Mouse (Mus musculus): Measurements from ENCODE around the gene Pik3r5.
A peak's percentile ranks its signal among the peaks of the same experiment; 100 is the strongest.

Pik3r5 gene

DNA sequence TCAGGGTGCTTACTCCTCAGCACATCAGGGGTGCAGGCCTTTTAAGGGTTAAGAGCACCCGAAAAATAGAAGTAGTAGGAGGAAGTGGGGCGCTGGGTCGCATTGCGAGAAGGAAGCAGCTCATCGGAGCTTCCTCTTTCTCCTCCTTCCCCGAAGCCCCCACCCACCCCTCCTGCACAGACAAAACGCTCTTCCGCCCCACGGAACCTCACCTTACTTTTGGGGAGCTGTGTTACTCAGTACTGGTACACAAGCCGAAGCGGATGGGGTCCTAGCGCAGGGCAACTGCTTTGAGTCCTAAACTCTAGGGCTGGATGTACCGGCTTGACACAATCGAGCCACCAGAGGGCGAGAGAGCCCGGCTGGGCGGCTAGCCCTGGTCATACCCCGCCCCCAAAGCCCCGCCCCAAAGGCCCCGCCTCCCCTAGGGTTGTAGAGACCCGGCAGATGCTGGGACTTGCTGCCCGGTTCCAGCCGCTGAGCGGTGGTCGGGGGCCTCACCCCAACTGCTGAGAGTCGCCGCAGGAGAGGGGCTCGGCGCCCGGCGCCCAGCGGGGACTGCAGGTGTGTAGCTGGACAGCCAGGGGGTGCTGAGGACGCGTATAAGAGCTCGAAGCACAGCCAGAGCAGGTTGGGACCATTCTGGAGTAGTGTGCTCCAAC, at the start of gene Pik3r5:
Gene Pik3r5 (plus strand): TSS at position 423 of the 662 bp plus-strand sequence.
- DNase-seq, result peak; percentile 88

DNA sequence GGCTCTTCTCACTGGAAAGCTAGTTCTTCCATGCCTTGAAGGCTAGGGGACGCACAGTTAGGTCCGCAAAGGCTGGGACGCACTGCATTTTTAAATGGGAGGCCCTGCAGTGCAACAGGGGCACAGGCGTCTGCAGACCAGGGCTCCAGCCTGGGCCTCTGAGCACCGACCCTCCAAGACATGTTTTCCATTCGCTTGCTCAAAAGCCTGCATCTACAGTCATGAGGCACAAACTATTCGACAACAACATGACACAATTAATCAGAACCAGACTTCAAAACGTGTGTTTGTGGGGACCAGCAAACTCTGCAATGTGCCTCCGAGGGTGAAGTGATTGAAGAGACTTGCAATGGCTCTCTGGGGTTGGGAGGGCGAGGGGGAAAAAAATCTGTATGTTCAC, 48.4 kb upstream of the Pik3r5 start:
- DNase-seq, result no peak

DNA sequence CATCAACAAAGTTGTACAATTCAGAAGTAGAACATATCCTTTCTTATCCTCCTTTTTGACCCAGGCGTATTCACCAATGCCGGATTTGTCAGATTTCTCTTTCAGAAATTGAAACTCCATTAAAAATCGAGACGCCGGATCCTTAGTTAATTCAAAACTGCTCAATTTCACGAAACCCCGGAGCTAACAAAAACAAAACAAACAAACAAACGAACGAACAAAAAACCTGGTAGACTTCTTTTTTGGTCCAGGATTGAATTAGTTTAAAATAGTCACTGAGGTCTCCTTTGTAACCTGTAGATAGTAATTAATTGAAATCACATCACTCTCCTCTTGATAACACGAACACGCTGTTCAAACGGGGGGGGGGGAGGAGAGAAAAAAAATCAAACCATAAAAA, 47.8 kb upstream of the Pik3r5 start:
- no peak for DNase-seq

DNA sequence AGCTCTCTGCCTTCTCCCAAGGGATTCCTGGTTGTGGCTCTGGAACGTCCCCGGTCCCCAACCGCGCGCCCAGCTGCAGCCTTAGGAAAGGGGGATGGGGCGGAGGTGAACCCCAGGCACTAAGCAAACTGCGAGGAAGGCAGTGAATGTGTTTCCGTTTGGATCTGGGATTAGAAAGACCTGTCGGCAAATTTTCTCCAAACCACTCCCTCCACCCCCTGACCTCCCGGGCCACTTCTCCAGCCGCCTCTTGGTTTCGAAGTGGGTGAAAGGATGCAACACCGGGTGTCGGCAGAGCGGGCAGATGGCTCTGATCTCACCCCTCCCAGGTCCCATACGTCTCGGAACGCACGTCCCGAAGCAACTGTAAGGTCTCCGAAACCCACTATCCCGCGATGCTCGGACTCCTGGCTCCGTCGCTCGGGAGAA, 47.3 kb upstream of the Pik3r5 start:
- DNase-seq, result peak; percentile 18

DNA sequence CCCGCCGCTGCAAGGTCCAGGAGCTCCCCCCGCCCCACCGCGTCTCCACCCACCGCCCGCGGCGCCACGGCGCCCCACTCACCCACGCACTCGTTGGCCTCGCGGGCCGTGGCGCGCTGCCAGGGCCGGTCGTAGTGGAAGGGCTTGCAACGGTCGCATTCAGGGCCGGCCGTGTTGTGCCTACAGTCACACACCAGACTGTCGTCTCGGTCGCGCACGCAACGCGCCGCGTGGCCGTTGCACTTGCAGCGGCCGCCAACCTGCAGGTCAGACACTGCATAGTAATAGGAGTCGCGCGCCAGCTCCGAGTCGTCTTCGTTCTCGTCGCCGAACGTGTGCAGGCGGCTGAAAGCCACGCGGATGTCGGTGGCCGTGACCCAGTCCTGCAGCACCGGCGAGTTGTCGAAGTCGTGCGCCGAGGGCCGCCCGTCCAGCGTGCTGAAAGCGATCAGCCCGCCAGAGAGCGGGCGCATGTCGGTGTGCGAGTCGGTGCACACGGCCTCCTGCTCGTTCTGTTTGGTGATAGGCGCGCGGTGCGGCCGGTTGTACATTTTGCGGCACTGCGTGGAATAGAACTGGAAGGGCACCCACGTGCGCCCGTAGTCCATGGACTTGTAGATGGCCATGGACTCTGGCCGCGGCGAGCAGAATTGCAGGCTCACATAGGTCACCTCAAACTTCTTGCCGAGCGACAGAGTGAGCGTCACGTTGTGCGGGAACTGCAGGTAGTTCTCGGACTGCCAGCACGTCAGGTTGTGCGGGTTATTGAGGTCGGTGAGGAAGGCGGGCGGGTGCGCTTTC, 46.7 kb upstream of the Pik3r5 start:
- DNase-seq, result peak; percentile 55

DNA sequence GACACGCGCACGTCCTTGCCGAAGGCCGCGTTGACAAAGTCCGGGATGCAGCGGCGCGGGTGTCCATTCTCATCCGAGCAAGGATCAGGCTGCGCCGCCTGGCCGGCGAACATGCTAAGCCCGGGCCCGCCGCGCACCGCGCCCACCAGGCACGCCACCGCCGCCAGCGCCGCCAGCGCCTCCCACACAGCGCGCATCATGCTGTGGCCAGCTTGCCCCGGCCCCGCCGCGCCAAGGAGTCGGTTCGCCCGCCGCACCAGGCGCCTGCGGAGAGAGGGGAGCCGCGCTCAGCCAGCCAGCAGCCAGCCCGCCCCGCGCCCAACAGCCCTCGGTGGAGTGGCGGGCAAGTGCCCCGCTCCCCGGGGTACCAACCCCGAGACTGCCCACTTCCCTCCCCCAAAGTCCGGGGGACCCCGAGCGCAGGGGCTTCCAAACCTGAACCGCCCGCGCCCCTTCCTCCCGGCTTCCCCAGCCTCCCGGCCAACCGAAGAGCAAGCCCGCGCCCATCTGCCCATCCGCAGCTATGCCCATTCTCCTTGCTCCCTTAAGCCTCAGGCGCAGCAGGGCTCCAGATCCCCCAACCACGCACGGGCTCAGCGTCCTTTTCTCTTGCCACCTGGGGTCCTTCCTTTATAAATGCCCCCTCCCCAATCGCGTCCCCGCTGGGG, 45.9 kb upstream of the Pik3r5 start:
- DNase-seq, result peak; percentile 50

DNA sequence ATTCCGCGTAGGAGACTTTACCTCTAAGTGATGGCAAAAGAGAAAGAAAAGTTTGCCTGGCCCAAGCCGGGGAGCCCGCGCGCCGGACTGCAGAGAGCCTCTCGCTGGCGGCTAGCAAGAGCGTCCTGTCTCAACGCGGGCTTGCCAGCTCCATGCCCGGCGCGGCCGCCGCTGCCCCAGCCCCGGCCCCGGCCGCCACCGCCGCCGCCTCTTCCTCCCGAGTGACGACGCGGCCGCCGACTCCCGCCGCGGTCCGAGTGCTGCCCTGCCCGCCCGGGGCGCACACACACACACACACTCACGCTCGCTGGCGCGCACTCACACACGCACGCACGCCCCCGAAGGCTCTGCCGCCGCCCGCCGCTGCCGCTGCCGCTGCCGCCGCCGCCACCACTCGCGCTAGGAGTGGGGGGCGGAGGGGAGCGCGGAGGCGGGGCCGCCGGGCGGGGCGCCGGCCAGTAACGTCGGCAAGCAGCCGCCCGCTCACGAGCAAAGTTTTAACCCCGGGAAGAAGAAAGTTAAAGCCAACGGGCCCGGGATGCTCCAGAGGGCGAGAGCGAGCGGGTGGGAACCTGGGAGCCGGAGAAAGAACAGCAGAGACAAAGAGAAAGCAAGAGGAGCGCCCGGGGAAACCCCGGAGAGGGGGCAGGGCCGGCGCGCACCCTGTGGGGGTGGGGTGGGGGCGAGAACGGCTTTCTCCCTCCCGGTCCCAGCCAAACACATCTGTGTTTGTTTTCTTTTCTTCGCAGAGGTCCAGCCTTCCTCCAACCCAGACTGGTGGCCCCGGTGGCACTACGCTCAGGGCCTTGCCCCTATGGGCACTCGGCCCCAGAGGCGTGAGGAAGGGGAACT, 45.1 kb upstream of the Pik3r5 start:
- peak; percentile 79 for DNase-seq

DNA sequence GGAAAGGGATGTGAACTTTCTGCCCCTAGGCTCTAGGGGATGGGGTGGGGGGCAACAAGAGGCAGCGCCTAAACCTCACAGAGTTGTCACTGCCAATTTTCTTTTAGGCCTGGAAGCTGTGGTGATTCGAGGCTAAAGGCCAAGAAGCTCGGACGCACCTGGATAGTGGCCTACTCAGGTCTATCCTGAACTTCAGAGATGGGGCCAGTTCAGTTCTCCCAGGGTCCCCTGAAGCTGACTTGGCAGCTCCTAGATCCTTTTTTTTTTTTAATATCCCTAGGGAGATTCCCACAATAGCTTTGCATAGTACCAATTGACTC, 44.5 kb upstream of the Pik3r5 start:
- no peak for DNase-seq

DNA sequence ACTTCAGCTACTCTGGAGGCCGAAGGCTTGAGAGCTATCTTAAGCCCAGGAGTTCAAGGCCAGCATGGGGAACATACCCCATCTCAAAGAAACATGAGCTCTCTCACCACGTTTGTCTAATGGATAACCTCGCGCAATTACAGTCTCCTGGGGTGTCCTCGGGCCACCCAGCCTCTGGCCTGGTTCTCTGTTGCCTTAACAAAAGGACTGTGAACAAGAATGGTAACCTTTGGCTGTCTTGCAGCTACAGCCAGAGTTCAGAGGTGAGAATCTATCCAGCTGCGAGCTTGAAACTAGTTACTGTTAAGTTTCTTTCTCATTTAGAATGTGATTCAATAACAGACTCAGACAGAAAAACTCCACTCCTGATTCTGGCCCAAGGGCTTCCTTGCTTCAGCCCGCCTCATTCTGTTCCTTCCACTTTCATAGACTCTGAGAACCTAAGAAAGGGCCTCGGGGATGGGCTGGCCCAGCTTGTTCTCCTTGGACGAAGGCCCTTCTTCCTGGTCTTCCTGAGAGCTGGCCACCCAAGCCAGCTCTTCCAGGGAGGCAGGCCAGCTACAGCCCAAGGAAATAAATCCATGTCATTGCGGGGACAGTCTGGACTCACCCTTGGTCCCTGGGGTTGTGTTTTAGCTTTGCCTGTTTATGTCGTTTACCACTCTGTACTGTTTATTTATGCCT, 43.8 kb upstream of the Pik3r5 start:
- DNase-seq, result peak; percentile 11

DNA sequence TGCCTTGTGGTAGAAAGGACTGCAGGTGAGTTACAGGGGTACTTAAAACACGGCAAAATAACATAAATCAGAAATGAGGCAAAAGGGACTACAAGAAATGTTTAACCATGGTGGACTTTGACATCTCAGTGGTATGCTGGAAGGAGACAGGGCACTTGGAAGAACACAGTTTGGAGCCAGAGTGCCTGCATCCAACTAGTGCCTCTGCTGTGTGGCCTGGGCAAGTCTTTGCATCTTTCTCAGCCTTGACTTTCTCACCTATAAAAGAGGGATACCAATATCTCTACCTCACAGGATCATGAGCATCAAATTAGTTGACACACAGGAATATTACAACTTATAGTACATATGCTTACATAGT, 43.3 kb upstream of the Pik3r5 start:
- DNase-seq, result no peak

DNA sequence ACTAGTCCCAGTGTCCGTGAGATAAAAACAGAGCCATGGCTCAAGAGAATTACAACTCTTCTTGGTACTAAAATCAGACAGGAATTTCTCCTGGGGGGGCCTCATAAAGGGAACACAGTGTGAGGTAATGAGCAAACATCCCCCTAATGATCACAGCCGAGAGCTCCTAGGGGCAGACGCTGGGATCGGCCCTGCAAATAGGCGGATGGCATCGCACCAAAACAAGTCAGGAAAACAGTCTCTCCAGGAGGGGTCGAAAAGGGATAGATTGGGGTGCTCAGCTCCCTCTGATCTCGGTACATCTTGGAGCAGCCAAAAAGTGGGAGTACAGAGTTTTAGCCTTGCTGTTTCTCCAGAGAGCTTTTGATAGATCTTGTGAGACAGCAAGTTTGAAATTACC, 42.3 kb upstream of the Pik3r5 start:
- DNase-seq, result peak; percentile 29

DNA sequence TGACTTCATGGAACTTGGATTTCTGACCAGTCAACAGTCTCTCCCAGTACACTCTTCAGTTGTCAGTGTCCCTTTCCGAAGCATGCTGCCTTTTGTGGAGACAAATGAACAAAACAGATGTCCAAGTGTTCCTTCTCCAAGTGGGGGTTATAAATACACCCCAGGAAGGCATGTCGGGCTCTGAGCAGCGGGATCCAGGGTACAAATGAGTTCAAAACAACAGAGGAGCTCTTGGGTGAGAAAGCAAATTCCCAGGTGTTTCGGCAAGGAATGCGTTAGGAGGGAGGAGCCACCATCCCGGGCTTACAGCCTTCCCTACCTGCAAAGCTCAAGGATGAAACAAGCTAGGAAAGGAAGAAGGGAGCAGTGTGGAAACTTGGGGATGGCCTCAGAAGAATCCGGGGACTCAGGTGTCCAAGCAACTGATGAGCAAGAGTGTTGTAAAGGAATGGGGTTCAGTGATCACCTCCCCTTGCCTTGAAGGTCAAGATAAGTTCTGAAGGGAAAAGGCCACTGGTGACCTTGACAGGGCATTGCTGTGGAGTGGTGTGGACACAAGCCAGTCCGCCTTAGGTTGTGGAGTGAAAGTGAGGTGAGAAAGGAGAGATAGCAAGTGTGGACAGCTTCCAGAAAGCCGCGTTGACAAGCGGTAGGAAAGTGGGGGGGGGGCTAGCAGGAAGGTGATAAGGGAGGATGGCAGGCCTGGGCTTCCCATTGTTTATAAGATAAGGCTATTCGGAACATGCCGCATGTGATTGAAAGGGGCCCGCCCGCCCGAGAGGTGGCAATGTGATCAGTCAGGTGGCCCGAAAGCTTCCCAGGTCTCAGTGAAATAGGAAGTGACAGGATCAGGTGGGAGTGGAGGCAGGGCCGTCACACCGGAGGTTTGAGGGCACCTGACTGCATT, 41.3 kb upstream of the Pik3r5 start:
- DNase-seq, result no peak

DNA sequence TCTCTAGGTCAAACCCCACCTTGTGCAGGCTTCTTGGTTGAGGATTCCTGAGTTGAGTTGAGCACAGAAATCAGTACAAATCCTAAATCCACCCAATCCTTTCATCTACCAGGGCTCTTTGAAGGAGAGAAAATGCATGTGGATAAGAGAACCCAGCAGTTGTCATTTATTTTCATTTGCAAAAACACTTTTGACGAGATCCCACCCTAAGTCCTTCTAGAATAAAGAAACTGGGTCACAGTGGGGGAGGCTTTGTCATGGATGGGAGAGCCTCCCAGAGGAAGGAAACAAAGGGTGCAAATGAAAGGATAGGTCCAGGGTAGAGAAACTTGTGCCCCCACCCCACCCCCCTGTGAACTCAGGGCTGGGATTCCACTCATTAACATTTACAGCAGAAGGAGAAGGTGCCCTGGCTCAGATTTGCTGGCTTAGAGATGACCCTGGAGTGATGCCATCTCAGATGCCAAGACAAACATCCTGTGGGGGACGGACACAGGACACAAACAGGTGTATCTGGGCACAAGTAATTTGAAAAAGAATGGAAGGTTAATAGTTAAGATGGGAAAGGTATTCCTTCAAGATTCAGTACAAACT, 37.9 kb upstream of the Pik3r5 start:
- DNase-seq, result no peak

DNA sequence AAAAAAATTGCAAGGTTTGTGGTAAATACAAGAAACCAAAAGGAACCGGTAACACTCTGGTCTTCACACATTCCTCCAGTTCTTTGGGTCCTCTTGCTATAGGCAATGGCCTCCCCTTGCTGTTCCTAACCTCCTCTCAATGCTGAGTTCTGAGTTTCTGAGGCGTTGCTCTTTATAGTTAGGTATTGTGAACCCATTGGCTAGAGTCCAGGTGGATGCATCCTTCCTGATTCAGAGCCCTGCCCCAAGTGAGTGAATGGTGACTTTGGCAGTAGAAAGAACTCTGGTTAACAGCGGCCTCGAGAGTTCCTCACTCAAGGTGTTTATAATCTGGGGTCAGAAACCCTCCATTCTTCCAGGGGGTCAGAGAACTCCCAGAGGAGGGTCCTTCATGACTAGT, 37.2 kb upstream of the Pik3r5 start:
- DNase-seq, result peak; percentile 10

DNA sequence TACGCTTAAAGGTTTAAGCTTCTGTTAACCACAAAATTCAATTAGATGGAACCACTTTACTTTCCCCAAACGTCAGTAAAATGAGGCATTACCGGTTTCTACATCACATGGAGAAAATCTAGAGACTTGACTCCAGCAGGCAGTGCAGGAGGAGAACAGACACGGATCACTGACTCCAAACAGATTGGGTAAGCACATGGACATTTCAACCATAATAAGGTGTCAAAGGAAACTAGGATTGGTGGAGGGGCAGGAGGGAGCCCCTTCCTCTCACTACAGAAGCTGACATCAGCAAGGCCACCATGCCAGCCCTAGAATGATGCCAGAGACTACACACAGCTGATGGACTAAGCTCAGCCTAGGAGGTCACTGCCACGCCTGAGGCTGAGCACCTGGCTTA, 36.4 kb upstream of the Pik3r5 start:
- no peak for DNase-seq

DNA sequence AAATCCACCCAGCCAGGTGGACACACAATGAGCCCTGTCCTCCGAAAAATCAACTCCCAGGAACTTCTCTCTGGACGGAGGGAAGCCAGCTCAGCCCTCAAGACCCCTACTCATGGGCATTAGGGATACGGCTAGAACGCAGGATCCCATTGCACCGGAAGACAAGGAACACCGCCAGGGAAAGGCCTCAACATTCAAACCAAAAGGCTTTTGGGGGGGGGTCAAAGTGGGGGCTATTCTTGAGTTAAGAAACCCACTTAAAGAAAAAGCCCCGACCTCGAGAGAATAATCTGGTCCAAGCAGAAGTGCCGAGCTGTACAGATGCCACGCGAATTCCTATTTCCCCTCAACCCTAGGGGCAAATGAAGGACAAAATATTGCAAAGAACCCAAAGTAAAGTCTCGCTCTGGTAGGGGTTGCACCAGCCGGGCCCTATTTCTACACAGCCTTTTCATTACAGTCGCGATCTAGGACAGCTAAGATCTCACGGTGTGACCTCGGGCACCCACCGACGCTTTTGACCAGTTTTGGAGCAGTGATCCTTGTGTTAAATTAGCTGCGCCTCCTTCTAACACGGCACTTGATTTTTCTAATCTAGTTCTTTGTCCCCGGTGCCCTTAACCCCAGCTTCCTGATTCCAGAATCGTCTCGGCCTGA, 32.9 kb upstream of the Pik3r5 start:
- no peak for DNase-seq

DNA sequence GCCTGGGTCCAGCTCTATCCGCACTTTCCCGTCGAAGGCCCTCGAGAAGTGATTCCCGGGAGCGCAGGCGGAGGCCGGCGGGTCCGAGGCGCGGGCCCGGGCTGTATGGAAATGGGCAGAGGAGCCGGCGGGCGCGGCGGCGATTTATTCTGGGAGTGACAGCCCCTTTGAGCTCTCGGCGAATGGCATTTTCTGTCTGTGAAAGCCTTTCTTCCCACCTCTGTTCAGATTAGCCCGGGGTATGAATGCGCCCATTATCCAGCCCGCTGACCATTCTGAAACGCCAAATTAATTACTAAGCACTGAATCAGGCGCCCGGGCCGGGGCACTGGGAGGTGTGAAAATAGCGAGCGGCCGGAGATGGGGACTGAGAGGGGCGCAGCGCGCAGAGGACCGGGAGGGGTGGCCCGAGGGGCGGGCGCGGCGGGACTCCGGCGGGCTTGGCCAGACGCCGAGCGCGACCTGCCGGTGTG, 32.3 kb upstream of the Pik3r5 start:
- no peak for DNase-seq

DNA sequence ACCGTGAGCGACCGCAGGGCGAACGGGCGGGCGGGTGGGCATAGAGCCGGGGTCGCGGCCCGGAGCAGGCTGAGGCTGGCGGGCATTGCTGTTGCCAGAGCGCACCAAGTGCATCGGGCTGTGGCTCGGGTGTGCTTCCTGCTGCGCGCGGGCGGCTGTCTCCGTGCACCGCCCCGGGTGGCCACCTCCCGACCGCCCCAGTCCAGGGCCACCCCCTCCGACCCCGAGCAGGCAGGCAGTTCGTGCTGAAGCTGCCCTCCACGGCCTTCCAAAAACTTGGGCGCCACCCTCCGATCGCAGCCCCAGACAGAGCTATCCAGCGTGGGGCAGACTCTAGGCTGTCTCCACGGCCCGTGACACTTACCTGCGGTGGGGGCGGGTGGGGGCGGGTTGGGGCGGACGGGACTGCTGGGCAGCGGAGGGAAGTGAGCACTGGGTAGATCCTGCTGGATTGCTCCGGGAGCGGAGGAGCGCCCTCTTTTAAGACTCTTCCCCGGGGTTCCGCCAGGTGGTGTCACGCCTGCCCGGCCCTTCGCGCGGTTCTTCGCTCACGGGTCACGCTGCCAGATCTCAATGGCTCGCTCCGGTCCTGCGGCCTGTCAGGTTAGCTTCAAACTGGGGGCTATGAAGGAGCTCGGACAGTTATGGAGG, 31.8 kb upstream of the Pik3r5 start:
- DNase-seq, result peak; percentile 54

DNA sequence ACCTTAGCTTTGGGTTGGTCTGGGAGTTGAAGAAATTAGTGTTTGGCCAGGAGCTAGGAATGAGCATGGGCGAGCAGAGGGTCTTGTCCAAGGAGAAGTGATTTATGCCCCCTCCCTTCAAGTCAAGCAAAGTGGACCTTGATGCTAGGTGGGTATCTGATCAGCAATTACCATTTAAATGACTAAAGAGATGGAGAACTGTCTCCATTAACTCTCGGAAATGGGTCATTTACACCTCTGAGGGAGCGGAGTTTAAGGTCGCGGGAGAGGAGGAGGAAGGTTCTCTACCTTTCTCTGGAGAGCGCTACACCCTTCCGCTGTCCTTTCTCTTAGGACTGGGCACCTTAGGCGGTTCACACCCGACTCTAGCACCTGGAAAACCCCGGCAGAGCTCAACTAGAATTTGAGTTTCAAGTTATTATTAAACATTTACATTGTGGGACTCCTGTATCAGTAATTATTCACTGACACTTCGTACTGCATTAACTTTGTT, 31.1 kb upstream of the Pik3r5 start, which contains the start of gene Ntn1:
Gene Ntn1 (minus strand): TSS at position 97 of the 493 bp plus-strand sequence.
- no peak for DNase-seq

DNA sequence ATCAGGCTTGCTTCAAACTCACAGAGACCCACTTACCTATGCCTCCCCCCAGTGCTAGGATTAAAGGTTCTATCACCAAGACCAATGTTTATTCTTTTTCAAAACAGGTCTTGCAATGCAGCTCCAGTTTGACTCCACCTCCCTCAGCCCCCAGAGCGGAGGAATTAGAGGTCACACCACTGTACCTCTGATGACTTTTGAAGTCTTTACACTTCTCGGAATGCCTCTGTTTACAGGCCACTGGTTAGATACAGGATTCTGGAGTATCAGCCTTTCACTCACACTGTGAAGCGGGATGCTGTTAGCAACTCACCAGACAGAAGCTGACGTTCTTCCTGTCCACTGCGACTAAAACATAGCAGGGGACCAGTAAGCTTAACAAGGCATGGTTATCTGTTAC, 30.5 kb upstream of the Pik3r5 start:
- DNase-seq, result no peak
